Mouse (Mus musculus): ENCODE results near the gene Tsga13.
A peak's percentile ranks its signal among the peaks of the same experiment; 100 is the strongest.

Gene Tsga13

DNA sequence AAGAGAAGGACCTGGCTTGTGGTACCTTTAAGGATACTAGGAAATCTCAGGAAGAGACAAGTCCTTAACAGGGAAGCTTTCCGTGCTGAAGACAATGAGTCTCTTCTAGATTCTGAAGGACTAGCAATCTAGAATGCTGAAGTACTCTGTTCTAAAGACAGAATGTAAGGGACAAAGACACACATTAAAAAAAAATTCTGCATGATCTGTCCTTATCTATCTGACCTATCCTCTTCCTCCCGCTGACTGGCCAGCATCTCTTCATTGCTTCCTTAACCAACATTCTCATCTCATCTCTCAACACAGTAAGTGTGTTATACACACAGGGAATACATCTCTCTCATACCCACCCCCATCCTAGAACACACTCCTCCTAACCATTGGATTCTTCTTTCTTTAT is at the start of gene Tsga13:
Gene Tsga13 (minus strand): TSS at position 101 of the 400 bp plus-strand sequence.
- DNase-seq (ENCODE audit: extremely low read depth, low read depth), result no peak

DNA sequence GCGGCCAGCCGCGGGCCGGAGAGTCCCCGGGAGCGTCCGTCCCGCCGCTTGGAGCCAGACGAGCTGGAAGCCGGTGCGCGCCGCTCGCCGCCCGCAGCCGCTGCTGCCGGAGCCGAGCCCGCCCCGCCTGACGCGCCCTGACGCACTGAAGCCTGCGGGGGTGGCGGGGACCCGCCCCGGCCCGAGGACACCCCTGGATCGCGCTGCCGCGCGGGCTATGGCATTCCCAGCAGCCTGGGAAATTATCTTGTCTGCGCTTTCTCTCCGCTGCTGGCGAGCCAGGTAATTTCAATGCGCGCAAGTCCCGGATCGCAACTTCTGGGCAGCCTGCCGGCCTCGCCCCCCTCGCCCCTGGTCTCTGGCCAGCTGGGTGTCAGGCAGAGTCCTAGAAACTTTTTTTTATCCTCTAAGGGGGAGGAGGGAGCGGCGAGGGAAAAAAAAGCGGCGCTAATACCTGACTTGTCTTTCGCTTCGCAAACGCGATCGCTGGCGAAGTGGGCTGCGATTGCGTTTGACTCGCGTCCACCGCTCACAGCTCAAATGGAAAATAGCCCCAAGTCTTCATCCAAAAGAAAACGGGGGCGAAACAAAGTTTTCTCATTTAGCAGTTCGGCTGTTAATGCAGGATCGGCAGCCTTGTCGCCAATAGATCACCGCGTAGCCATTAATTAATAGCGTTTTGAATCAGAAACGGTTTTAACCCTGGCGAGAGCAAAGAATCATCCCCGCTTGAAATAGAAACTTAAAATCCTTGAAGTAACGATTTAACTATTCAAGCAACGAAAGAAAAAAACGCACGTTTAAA is 43.6 kb upstream of the Tsga13 start, which contains the start of gene Klf14:
Gene Klf14 (minus strand): TSS at position 343 of the 805 bp plus-strand sequence.
- DNase-seq (ENCODE audit: extremely low read depth, low read depth), result no peak

DNA sequence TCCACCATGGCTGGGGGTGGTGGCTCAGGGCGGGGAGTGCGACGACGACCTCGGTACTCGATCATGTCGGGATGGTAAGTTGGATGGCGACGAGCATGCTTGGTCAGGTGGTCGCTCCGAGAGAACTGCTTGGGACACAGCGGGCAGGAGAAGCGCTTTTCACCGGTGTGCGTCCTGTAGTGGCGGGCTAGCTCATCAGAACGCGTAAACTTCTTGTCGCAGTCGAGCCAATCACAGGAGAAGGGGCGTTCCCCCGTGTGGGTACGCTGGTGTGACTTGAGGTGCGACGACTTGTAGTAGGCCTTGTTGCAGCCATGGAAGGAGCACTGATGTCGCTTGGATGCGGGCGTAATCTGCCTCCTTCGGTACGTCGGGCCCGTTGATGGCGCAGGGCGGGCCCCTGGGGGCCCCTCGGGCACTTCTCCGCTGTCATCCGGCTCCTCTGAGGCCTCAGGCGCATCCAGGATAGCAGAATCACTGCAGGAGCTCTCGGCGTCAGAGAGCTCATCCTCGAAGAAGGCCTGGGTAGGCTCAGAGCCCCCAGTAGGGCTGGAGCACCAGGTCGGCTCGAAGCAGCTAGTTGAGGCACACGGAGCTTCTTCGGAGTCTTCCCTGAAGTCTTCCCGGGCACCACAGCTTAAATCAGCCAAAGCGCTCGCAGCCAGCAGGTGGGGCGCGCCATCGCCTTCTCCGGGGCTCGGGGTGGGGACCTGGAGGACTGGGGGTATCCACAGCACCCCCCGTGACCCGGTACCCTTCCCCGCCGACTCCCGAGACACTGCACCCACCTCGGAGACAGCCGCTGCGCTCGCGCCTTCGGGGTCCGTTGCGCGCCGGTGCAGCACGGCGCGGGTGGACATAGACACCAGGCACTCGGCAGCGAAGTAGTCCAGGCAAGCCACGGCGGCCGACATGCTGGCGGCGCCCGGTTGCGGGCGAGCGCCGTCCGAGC is 42.7 kb upstream of the Tsga13 start:
- DNase-seq (ENCODE audit: extremely low read depth, low read depth), result no peak

DNA sequence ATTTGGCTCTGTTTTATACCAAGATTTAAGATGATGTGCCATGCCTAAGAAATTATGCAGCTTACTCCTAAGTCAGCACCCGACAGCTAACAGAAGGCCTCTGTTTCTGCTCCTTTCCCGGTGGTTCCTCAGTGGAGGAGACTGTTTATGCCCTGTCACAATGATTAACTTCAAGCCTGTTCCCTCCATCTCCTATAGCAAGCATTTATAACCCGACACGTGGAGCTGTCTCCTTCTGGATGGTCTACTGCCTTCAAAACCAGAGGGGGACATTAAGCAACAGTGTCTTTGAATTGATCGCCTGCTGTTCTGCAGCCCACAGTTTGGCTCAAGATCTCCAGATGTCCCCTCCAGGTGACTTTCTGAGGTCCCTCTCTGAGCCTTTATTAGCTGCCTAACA is 23.9 kb upstream of the Tsga13 start:
- DNase-seq (ENCODE audit: extremely low read depth, low read depth), result no peak

DNA sequence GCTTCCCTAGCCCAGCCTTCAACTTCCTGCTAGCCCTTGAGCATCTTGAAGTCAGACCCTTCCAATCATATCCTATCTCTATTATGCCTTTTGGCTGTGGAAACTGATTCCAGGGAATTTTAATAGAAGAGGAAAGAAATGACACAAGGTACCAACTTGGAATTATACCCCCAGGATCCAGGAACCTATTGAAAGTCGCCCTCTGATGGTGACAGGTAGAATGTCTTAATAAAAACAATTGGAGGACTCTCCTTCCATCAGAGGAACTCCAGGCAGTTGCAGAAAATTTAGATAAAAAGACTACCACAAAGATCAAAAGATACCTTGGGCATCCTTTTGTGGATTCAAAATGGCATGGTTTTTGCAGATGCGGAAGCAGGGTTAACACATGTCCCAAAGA is 7.4 kb upstream of the Tsga13 start:
- DNase-seq (ENCODE audit: extremely low read depth, low read depth), result no peak

DNA sequence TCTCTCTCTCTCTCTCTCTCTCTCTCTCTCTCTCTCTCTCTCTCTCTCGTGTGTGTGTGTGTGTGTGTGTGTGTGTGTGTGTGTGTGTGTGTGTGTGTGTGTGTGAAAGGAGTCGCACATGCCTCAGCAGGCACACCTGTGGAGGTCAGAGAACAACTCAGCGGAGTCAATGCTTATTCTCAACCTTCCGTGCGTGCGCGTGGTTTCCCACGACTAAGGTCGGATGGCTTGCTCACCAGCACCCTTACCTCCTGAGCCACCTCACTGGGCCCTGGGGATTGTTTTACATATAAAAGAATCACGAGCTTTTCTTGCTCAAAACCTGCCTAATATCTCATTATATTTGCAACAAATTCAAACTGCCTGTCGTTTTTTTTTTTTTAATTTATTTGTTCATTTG is 6.5 kb upstream of the Tsga13 start:
- no peak for DNase-seq (ENCODE audit: extremely low read depth, low read depth)

DNA sequence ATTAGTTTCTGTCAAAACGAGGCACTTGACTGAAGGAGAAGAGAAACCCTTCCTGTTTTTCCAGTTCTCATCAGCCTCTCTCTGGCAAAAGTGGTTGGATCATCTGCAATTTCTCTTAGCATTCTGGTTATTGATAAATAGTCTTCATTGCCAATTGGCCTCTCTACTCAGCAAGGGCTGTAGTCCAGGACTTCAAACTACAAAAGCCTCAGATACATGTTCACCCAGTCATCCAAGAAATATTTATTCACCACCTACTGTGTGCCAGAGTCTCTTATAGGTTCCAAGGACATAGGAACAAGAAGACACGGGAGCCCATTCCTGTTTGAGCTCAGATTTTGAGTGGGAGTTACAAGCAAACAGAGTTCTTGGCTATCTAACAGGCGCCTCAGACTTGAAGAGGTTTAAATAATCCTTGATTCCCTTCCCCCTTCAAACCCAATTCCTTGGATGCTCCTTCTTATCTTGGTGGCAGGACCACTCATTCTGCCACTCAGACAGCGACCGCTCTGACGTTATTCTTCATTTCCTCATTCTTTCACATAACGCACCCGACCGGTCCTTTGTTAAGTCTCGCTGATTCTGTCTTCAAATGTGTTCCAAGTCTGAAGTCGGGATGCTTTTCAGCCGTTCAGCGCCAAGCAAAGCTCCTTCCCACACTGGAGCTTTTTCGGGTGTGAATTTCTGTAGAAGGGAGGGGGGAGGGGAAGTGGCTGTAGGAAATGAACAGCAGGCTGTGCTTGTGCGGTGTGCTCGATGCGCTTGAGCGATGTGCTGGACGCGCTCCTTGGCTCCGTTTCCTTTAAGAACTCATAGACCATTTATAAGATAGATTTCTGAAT is 5.7 kb upstream of the Tsga13 start:
- no peak for DNase-seq (ENCODE audit: extremely low read depth, low read depth)

DNA sequence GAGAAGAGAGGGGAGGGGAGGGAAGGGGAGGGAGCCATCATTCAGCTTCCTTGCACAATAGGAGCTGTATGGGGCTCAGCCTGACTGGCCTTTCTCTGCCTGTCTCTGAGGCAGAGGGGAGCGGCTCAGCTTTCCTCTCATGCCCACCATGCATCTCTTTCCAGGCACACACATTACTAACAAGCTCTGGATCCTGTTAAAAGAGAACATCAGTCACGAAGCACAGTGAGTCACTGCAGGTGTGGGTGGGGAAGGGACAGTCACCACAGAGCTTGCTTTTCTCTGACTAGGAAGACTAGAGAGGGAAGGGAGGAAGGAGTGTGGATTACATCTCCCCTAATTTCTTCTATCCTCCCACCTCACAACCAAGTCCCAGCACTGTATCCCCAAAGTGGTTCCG is 7.4 kb downstream of the Tsga13 start:
- DNase-seq (ENCODE audit: extremely low read depth, low read depth), result no peak

DNA sequence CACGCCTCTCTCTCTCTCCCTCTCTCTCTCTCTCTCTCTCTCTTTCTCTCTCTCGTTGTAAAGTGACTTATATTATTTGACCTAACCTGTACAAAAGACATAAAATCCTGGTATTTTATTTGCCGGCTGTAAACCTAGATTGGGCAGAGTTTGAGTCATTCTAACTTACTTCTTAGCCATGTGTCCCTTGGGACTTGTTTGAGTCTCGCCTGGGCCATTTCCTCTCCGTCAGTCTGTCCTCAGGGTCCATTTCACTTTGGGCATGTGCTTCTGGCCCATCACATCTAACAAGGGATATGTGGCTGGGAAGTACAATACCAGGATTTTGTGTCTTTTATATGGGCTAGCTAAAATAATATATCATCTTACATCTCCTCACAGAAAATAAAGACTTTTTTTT is 10.5 kb downstream of the Tsga13 start:
- no peak for DNase-seq (ENCODE audit: extremely low read depth, low read depth)

DNA sequence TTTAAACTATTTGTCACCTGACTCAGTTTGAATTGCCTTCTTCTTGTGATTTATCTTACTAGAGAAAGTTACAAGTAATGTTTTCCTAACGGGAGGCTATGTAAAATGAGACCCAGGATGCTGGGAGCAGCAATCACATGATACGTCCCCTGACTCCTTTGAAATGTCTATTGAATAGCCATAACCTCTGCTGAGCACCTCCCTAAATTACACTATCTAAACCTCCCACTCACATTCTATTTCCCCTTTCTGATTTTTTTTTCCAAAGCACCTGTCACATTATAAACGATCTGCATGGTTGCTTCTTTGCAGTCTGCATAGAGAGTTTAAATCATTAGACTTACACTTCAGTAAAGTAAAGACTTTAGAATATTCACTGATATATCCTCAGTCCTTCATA is 11.3 kb downstream of the Tsga13 start:
- DNase-seq (ENCODE audit: extremely low read depth, low read depth), result peak; percentile 15

DNA sequence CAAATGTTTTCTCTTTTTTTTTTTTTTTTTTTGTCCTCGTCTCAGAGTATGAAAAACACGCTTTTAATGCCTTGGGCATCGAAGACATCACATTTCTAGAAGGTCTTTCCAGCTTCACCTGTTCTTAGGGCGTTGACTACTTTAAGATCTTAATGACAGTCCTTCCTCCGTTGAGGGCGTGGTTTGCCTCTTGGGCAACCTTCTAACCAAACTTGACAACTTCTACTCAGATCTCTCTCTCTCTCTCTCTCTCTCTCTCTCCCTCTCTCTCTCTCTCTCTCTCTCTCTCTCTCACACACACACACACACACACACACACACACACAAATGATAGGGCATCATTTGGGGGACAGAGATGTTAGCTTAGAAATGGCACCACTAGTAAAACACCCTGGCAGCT is 17.9 kb downstream of the Tsga13 start:
- peak; percentile 29 for DNase-seq (ENCODE audit: extremely low read depth, low read depth)

DNA sequence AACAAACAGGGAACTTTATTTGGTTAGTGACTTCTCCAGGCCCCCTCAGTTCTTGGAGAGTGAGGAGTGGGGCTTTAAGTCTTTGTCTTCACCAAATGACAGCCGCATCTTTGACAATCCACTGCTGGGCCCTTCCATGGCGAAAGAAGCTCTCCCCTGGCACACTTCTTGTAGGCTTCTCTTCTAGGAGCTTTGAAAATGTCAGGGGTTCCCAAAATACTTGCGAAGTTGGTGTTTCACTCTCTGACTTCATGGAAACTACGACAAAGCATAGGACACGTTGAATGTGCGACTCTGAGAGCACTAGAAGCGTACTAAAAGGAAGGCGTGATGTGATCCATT is 18.4 kb downstream of the Tsga13 start:
- peak; percentile 12 for DNase-seq (ENCODE audit: extremely low read depth, low read depth)

DNA sequence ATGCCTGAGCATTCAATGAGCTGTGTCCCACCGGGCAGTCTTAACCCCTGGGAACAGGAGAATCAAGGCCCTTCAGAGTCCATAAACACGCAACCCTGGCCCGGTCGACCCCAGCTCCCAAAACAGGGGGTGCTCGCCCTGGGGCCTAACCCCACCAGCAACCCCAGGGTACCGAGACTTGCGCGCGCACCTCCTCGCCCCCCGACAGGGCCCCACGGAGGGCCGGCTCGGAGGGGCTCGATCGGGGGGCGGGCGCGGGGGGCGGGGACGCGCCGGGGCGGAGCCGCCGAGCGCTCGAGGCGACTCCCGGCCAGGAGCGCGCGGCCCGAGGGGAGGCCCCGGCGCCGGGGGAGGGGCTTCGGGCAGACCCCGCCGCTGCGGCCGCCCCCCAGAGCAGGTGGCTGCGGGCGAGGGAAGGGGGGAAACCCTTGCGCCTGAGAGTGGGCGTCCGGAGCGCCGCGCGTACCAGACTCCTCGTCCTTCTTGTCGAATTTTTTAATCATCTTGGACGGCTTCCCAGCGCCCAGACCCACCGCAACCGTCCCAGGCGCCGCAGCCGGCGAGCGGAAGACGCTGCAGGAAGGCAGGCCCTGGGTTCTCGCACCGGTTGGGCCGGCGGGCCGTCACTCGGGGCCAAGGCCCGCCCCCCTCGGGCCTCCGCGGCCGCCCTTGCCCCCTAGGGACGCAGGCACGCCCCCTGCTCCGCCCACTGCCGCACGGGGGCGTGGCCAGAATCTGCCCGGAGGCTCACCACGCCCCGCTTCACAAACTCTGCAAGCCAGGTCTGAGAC is 19.0 kb downstream of the Tsga13 start, which contains the start of gene Copg2:
Gene Copg2 (minus strand): TSS at position 600 of the 791 bp plus-strand sequence.
- DNase-seq (ENCODE audit: extremely low read depth, low read depth), result peak; percentile 75

DNA sequence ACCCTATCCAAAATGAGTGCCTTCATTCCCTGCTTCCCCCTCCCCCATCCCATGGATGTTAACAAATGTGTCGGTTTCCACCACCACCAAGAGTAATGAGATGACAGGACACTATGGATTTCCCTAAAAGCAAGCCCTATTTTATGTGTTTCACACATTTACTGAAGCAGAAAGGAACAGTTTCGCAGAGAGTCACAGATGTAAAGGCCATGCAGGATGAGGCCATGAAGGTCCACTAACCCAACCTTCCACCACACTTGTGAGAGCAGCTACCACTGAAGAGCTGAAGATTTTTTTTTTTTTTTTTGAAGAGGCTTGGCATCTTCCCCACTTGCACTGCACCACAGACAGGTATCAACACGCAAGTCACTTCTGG is 19.6 kb downstream of the Tsga13 start:
- DNase-seq (ENCODE audit: extremely low read depth, low read depth), result peak; percentile 21

DNA sequence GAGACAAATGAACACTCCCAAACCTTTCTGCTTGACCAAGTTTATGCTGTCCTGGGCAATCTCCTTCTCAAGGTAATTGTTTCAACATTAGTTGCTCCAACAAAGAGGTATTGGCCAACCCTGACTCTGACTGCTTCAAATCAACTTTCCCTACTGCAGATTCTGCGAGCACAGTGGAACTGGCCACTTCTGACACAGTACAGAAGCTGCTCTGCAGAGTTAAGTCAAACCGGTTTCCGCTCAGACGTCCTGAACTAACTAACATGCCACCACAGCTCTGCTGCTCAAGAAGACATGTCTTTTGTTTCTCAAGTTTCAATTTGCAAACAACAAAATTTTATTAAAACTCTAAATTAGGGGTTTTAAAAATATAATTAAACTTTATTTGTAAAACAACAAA is 22.3 kb downstream of the Tsga13 start:
- no peak for DNase-seq (ENCODE audit: extremely low read depth, low read depth)

DNA sequence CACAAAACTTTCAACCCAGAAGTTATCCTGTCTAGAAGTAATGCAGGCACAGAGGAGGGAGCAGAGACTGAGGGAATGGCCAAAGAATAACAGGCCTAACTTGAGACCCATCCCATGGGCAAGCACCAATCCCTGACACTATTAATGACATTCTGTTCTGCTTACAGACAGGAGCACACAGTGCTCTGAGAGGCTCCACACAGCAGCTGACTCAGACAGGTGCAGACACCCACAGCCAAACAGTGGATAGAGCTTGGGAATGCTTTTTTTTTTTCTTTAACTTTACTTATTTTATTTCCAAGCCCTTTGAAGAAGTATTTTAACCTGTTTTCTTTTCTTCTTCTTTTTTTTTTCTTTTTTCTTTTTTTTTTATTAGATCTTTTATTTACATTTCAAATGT is 23.6 kb downstream of the Tsga13 start:
- DNase-seq (ENCODE audit: extremely low read depth, low read depth), result no peak

DNA sequence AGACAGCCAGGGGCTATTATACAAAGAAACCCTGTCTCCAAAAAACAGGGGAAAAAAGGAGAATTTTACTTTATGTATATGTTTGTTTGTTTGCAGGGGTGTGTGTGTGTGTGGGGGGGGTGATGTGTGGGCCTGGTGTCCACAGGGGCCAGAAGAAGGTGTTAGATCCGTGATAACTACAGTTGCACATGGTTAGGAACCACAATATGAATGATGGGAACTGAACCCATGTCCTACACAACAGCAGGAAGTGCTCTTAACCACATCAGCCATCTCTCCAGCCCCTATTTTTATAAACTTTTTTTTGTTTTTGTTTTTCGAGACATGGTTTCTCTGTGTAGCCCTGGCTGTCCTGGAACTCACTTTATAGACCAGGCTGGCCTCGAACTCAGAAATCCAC is 30.5 kb downstream of the Tsga13 start:
- no peak for DNase-seq (ENCODE audit: extremely low read depth, low read depth)

DNA sequence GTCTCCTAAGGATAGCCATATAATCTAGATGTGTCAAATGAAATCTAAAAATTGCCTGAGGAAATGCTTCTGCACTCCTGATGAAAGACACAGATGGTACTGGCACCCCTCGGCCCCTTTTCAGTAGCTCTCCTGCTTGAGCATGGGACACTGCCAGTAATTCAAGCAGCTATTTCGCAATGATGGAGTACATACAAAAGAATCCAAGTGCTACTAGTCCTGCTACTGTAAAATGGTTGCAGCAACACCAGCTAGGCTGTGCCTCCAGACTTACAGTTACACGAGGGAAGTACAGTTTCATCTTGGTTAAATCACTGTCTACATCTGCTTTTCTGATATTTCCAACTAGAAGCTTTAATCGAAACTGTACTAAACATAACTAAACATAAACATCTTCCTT is 31.9 kb downstream of the Tsga13 start:
- no peak for DNase-seq (ENCODE audit: extremely low read depth, low read depth)

DNA sequence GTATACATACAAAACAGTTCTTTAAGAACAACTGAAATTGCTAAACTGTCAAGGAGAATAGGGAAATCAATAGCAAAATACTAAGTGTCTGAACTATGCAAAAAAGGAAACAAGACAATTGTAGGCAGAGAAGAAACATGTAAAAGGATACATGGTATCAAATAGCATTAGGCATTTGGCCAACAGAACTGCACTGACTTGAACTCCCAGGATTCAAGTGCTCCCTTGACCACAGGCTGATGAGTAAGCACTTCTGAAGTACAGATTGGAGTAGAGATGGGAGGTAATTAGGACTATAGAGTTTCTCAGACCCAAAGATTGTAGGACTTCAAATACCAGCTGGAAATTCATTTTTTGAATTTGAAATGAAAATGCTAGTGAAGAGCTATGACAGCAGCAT is 38.7 kb downstream of the Tsga13 start:
- DNase-seq (ENCODE audit: extremely low read depth, low read depth), result no peak

DNA sequence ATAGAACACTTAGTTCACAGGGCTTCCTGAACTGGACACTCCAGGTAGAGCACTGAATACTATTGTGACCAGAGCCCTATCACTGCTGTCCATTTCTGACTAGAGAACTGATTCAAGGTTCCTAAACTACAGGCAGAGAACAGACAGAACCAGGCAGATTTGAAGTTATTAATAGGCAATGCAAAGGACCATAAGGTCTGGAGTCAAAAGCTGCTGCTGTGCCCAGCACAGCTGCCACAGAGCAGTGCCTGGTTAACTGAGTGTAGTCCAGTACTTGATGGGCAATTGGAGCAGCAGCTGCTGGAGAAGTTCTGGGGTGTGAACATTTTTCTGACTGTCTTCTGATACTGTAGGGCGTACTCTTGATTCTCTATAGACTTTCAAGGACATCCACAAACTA is 48.9 kb downstream of the Tsga13 start:
- DNase-seq (ENCODE audit: extremely low read depth, low read depth), result no peak
